Mouse (Mus musculus): ENCODE data around the gene Bcl2l13.
"Not testable (repeated sequence)": the region's sequence is repeated elsewhere in the genome, so short reads cannot be mapped to it uniquely, and the experiment has no call there.

- not testable (repeated sequence) for TF ChIP-seq CTCF (IDR thresholded peaks at IDR 0.05; ENCODE audit: control insufficient read depth, insufficient read depth, insufficient replicate concordance, low read depth, low read length); POLR2A (IDR thresholded peaks at IDR 0.05; ENCODE audit: control insufficient read depth, low read depth, low read length)
These were observed 88.8 kb downstream of the Bcl2l13 start for GRCm38 (mm10) chr6:120924791-120925321.
